In the genomic region with DNA sequence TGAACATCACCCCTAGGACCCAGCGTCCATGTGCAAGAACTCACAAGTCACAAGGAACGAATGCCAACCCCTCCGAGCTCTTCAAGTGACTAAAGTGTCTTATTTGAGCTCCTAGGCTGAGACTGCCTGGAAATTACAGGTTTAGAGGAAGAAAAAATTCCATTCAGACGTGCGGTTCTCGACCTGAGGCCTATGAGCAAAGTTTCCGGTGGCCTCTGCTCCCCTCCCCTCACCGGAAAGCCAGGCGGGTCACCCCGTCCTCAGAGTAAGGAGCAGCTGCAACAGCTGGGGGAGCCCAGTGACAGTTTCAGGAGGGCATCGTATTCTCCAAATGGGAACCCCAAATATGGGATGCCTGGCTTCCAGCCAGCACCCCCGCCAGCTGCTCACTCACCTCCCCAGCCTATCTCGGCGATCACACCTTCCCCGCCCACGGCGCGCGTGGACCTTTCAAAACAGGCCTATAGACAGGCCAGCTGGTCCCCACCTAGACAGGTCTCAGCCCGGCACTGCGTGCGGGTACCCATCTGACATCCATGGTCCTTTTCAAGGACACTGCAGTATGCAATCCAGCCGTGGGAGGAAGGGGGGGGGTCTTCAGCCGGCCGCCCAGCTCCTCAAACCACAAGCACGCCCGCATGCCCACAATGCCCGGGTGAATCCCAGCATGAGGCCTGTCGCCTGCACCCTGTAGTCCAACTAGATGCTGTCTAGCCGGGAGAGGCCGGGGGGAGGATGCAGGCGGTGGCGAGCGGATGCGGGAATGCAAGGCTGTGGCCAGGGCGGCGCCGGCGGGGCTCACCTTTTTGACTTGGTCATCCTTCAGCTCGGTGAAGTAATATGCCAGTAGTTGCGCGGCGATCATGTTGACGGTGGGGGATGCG, we compare ENCODE assay signal across 8 mouse cellular contexts. TPM values are rescaled to one million over a fixed set of nuclear protein-coding genes. Genes with fewer than 3 reads are reported as not detected.
DNase-seq lines count a peak whose midpoint lies in the region; ATAC-seq lines count a peak whose summit lies in the region.

No protein-coding gene starts in this region.

- peak overlapping the region; percentile 69 for H3K4me3 ChIP-seq in heart, embryonic 16.5 days (ENCODE audit: low read length)
- peak overlapping the region; percentile 72 for H3K4me3 ChIP-seq in lung, embryonic 15.5 days

- no peaks in the 10 kb centered on the region for H3K9me3 ChIP-seq in heart, embryonic 16.5 days (replicated peaks; ENCODE audit: control insufficient read depth, low read length)
- H3K9me3 ChIP-seq in lung, embryonic 15.5 days = no peaks in the 10 kb centered on the region

- H3K27me3 ChIP-seq in heart, embryonic 16.5 days (ENCODE audit: control insufficient read depth, insufficient read depth, low read length) = no peaks in the 10 kb centered on the region
- H3K27me3 ChIP-seq in lung, embryonic 15.5 days = no peaks in the 10 kb centered on the region

- H3K27ac ChIP-seq in heart, embryonic 16.5 days (ENCODE audit: low read length) = peak overlapping the region; percentile 93
- peak overlapping the region; percentile 94; the same call in 1 of the 2 replicates for H3K27ac ChIP-seq in lung, embryonic 15.5 days

- under 1% methylated on average over 45 of the region's 45 CpGs for WGBS in heart, embryonic 16.5 days
- WGBS in lung, embryonic 15.5 days = 2% methylated on average over 45 of the region's 45 CpGs

- DNase-seq in CD8-positive naive resting alpha-beta T cell, adult 2 months (ENCODE audit: low read depth in 2 of 2, low spot score in 2 of 2) = peak; percentile 29 to 53
- peak; percentile 42 for DNase-seq in adrenal gland, postnatal 14 days
- peak; percentile 71 for DNase-seq in kidney, postnatal 10 days
- peak; percentile 69 to 78 for DNase-seq in right cerebral cortex, postnatal 10 days (ENCODE audit: low spot score in 2 of 2)
- DNase-seq in c-Kit-positive CD71-positive TER-119-positive erythroid progenitor cells, embryonic 14.5 days (ENCODE audit: low spot score) = no peak

- peaks cover 47% of the 10 kb centered on the region for H3K4me1 ChIP-seq in heart, embryonic 16.5 days (ENCODE audit: control insufficient read depth, insufficient read depth, low read length)
- peaks cover 36% of the 10 kb centered on the region for H3K4me1 ChIP-seq in lung, embryonic 15.5 days

- H3K36me3 ChIP-seq in heart, embryonic 16.5 days (ENCODE audit: control insufficient read depth, insufficient read depth) = no peaks in the 10 kb centered on the region
- H3K36me3 ChIP-seq in lung, embryonic 15.5 days = no peaks in the 10 kb centered on the region

- ATAC-seq in erythroid progenitor cell, adult 5-6 weeks (replicated peaks; ENCODE audit: low FRiP score, poor library complexity, severe bottlenecking) = peak; percentile 5
- ATAC-seq in heart, embryonic 16.5 days (replicated peaks; ENCODE audit: extremely low read depth, insufficient read depth, low FRiP score) = peak; percentile 7; the same call in 1 of the 2 replicates
- peak; percentile 39 for ATAC-seq in lung, embryonic 15.5 days (ENCODE audit: borderline replicate concordance, extremely low read depth, low FRiP score, low TSS enrichment)

- H3K9ac ChIP-seq in heart, embryonic 16.5 days (ENCODE audit: low read length) = peak overlapping the region; percentile 94
- H3K9ac ChIP-seq in lung, embryonic 15.5 days = peak overlapping the region; percentile 52

- peak overlapping the region; percentile 67 for H3K4me2 ChIP-seq in heart, embryonic 16.5 days (ENCODE audit: low read depth, low read length)
- peak overlapping the region; percentile 90 for H3K4me2 ChIP-seq in lung, embryonic 15.5 days

RNA-seq across cellular contexts. Expression of a gene that starts 40.3 kb away (rescaled TPM):
- total RNA-seq in adrenal gland, postnatal 14 days (2021) = 26.0 and 31.1 TPM in 2 replicates
- total RNA-seq in erythroid progenitor cell, adult 5-6 weeks (2015; ENCODE audit: low replicate concordance) = 101 and 130 TPM in 2 replicates
- total RNA-seq in erythroid progenitor cell, adult 5-6 weeks (2017; ENCODE audit: low replicate concordance) = 269 and 272 TPM in 2 replicates
- 232 and 240 TPM in 2 replicates for polyA plus RNA-seq in heart, embryonic 16.5 days (2015; fragmentation: Nextera tagmentation; extraction: Ambion mirVana)
- 35.1 and 39.9 TPM in 2 replicates for polyA plus RNA-seq in lung, embryonic 15.5 days (2015; fragmentation: Nextera tagmentation; extraction: Ambion mirVana)
